ENCODE assay signal across 8 mouse cellular contexts in the genomic region with DNA sequence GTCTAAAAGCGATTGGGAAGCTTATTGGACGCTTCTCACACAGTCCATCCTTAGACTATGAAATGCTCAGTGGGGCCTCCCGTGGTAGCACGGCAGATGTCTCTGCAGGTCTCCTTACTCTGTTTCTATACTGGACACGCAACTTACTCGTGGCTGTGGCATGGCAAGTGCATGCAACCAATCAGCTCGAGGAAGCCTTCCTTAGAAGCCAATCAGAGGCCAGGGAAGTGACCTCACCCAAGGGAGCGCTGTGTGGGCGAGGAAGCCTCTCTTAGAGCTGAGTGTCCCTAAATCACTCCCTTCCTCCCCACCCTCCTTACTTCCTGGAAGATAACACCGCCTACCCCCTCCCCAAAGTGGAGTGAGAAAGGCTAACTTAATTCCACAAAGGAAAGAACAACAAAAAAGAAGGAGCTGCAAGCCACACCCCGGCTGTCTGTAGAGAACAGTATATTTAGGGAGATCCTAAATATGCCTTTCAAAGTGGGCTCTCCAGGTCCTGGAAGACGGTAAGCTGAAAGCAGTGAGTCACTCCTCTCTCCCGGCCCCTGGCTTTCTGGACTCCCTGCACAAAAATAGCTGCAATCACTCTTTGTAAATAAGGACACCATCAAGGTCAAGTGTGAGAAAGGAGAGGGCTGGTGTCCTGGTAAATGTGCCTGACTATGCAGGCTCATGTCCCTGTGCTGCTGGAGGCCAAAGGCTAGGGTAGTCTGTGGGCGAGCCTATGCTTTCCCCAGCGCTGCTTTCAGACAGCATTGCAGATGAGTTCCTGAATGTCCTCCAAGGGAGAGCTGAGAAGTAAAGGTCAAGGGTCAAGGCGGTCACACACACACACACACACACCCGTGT. TPM values are rescaled to one million over a fixed set of nuclear protein-coding genes. Genes with fewer than 3 reads are reported as not detected.
DNase-seq lines count a peak whose midpoint lies in the region; ATAC-seq and TF ChIP-seq lines count a peak whose summit lies in the region.

A gene (plus strand): TSS at position 295 of the 852 bp plus-strand sequence.

- no peaks in the 10 kb centered on the region for H3K36me3 ChIP-seq in heart, embryonic 11.5 days (ENCODE audit: control insufficient read depth, insufficient read depth, low read length)
- H3K36me3 ChIP-seq in kidney, embryonic 16.5 days (ENCODE audit: insufficient read depth, low read length), result 0 out of 2 replicates have a peak, but pooled peaks cover 2% of the 10 kb centered on the region
- no peaks in the 10 kb centered on the region for H3K36me3 ChIP-seq in liver, embryonic 11.5 days (ENCODE audit: control insufficient read depth, insufficient read depth, low read length)
- H3K36me3 ChIP-seq in myocyte (ENCODE audit: control insufficient read depth, insufficient read depth), result peaks cover 4% of the 10 kb centered on the region
- H3K36me3 ChIP-seq in stomach, embryonic 14.5 days (ENCODE audit: control insufficient read depth, insufficient read depth, low read length), result no peaks in the 10 kb centered on the region

- H3K9ac ChIP-seq in heart, embryonic 11.5 days (ENCODE audit: low read depth, low read length), result peak within 1 kb of the TSS; percentile 63
- peak within 1 kb of the TSS; percentile 50 for H3K9ac ChIP-seq in kidney, embryonic 16.5 days (replicated peaks; ENCODE audit: low read length)
- peak within 1 kb of the TSS; percentile 50 for H3K9ac ChIP-seq in liver, embryonic 11.5 days (ENCODE audit: low read depth, low read length)
- H3K9ac ChIP-seq in stomach, embryonic 14.5 days (replicated peaks; ENCODE audit: low read depth, low read length), result no peak within 1 kb of the TSS

- H3K9me3 ChIP-seq in heart, embryonic 11.5 days (replicated peaks; ENCODE audit: control insufficient read depth, low read length), result no peaks in the 10 kb centered on the region
- no peaks in the 10 kb centered on the region for H3K9me3 ChIP-seq in kidney, embryonic 16.5 days (ENCODE audit: low read length)
- no peaks in the 10 kb centered on the region for H3K9me3 ChIP-seq in liver, embryonic 11.5 days (ENCODE audit: control insufficient read depth, low read length)
- H3K9me3 ChIP-seq in stomach, embryonic 14.5 days (ENCODE audit: control insufficient read depth, low read depth, low read length), result no peaks in the 10 kb centered on the region

- ATAC-seq in erythroblast, adult 5-6 weeks (replicated peaks; ENCODE audit: low FRiP score, poor library complexity, severe bottlenecking), result peak; percentile 90
- ATAC-seq in heart, embryonic 11.5 days (replicated peaks; ENCODE audit: insufficient number of reproducible peaks, low FRiP score, low TSS enrichment), result peak; percentile 89
- peak; percentile 91 for ATAC-seq in kidney, embryonic 16.5 days (ENCODE audit: low FRiP score, low TSS enrichment)
- ATAC-seq in liver, embryonic 11.5 days (replicated peaks; ENCODE audit: low FRiP score), result peak; percentile 84
- peak; percentile 92 for ATAC-seq in stomach, embryonic 14.5 days (ENCODE audit: insufficient number of reproducible peaks, insufficient read depth, low FRiP score, low read depth)

- TF ChIP-seq POLR2A in myocyte (IDR thresholded peaks at IDR 0.05; ENCODE audit: insufficient read length, low read depth), result peak; percentile 71

- peak within 1 kb of the TSS; percentile 51 for H3K4me2 ChIP-seq in heart, embryonic 11.5 days
- peak within 1 kb of the TSS; percentile 47 for H3K4me2 ChIP-seq in kidney, embryonic 16.5 days (replicated peaks; ENCODE audit: low read depth, low read length)
- peak within 1 kb of the TSS; percentile 79 for H3K4me2 ChIP-seq in liver, embryonic 11.5 days
- H3K4me2 ChIP-seq in myocyte (ENCODE audit: low read depth), result peak within 1 kb of the TSS; percentile 99
- peak within 1 kb of the TSS; percentile 32 for H3K4me2 ChIP-seq in stomach, embryonic 14.5 days (replicated peaks; ENCODE audit: low read depth, low read length)

- DNase-seq in CD4-positive helper T cell, adult 2 months (ENCODE audit: low read depth, low spot score), result peak; percentile 92
- DNase-seq in brain, adult 2 months (ENCODE audit: low read depth, low spot score), result peak; percentile 98
- DNase-seq in liver, embryonic 11.5 days (ENCODE audit: low spot score), result peak; percentile 82

- no peak within 1 kb of the TSS for H3ac ChIP-seq in myocyte (ENCODE audit: control insufficient read depth, insufficient read length)

- peak within 1 kb of the TSS; percentile 98 for H3K27ac ChIP-seq in heart, embryonic 11.5 days (ENCODE audit: low read depth, low read length)
- peak within 1 kb of the TSS; percentile 94 for H3K27ac ChIP-seq in kidney, embryonic 16.5 days (ENCODE audit: low read length)
- H3K27ac ChIP-seq in liver, embryonic 11.5 days (ENCODE audit: low read depth, low read length), result peak within 1 kb of the TSS; percentile 81
- peak within 1 kb of the TSS; percentile 84 for H3K27ac ChIP-seq in stomach, embryonic 14.5 days (ENCODE audit: low read length)

- H3K79me2 ChIP-seq in myocyte (ENCODE audit: control insufficient read depth, insufficient read depth), result no peaks in the 10 kb centered on the region

- 12% methylated on average over 17 of the region's 17 CpGs for WGBS in heart, embryonic 11.5 days (ENCODE audit: insufficient replicate concordance)
- 7% methylated on average over 17 of the region's 17 CpGs for WGBS in kidney, embryonic 16.5 days
- 19% methylated on average over 17 of the region's 17 CpGs for WGBS in liver, embryonic 11.5 days
- WGBS in stomach, embryonic 14.5 days, result 17% methylated on average over 17 of the region's 17 CpGs

- no peaks in the 10 kb centered on the region for H3K27me3 ChIP-seq in heart, embryonic 11.5 days (ENCODE audit: control insufficient read depth, insufficient read depth, low read length)
- H3K27me3 ChIP-seq in kidney, embryonic 16.5 days (ENCODE audit: insufficient read depth, low read length), result no peaks in the 10 kb centered on the region; the same call in 1 of the 2 replicates
- H3K27me3 ChIP-seq in liver, embryonic 11.5 days (replicated peaks; ENCODE audit: control insufficient read depth, insufficient read depth, low read length), result no peaks in the 10 kb centered on the region
- H3K27me3 ChIP-seq in myocyte (ENCODE audit: control insufficient read depth, insufficient read depth, insufficient read length), result no peaks in the 10 kb centered on the region
- no peaks in the 10 kb centered on the region for H3K27me3 ChIP-seq in stomach, embryonic 14.5 days (ENCODE audit: control insufficient read depth, insufficient read depth, low read length)

- peak within 1 kb of the TSS; percentile 28 for H3K4me3 ChIP-seq in heart, embryonic 11.5 days (ENCODE audit: low read depth, low read length)
- H3K4me3 ChIP-seq in kidney, embryonic 16.5 days (ENCODE audit: low read length), result peak within 1 kb of the TSS; percentile 14
- peak within 1 kb of the TSS; percentile 36 for H3K4me3 ChIP-seq in liver, embryonic 11.5 days (ENCODE audit: low read depth, low read length)
- peak within 1 kb of the TSS; percentile 23 for H3K4me3 ChIP-seq in myocyte
- no peak within 1 kb of the TSS; the same call in 1 of the 2 replicates for H3K4me3 ChIP-seq in stomach, embryonic 14.5 days (ENCODE audit: low read depth, low read length)

- peaks cover 56% of the 10 kb centered on the region for H3K4me1 ChIP-seq in heart, embryonic 11.5 days (ENCODE audit: control insufficient read depth, insufficient read depth, low read length)
- peaks cover 34% of the 10 kb centered on the region for H3K4me1 ChIP-seq in kidney, embryonic 16.5 days (ENCODE audit: insufficient read depth, low read length)
- peaks cover 40% of the 10 kb centered on the region for H3K4me1 ChIP-seq in liver, embryonic 11.5 days (replicated peaks; ENCODE audit: control insufficient read depth, insufficient read depth, low read length)
- peaks cover 20% of the 10 kb centered on the region for H3K4me1 ChIP-seq in stomach, embryonic 14.5 days (ENCODE audit: control insufficient read depth, insufficient read depth, low read length)

TF ChIP-seq in myocyte, 11 proteins besides CTCF, POLR2A, EP300 and RAD21:
- TF ChIP-seq POLR2AphosphoS2 (IDR thresholded peaks at IDR 0.05; ENCODE audit: insufficient read length, low read depth) (peak; percentile 87), E2F4 (IDR thresholded peaks at IDR 0.05; ENCODE audit: insufficient read depth) (no peak)

RNA-seq across cellular contexts. Expression of the gene that starts here (rescaled TPM):
- total RNA-seq in erythroblast, adult 5-6 weeks (2015; ENCODE audit: low replicate concordance), result not detected in 2 replicates
- not detected in 2 replicates for total RNA-seq in erythroblast, adult 5-6 weeks (2017; ENCODE audit: low replicate concordance)
- 1.2 and 1.5 TPM in 2 replicates for polyA plus RNA-seq in heart, embryonic 11.5 days (2014; fragmentation: Nextera tagmentation; extraction: Ambion mirVana)
- polyA plus RNA-seq in kidney, embryonic 16.5 days (2015; fragmentation: Nextera tagmentation; extraction: Ambion mirVana), result 1.3 TPM in 2 replicates
- 0.49 and 1.0 TPM in 2 replicates for polyA plus RNA-seq in liver, embryonic 11.5 days (2014; fragmentation: Nextera tagmentation; extraction: Ambion mirVana)
- 0.25 TPM for polyA plus RNA-seq in myocyte (2012; fragmentation: generic; extraction: Trizol)
- 0.69 and 1.9 TPM in 2 replicates for polyA plus RNA-seq in stomach, embryonic 14.5 days (2014; fragmentation: Nextera tagmentation; extraction: Ambion mirVana)

Comparison
In these comparisons a context has a peak if more than half of its experiments do, and no peak if none do; other contexts are left out.
1. Peak in ATAC-seq in erythroblast, adult 5-6 weeks; RNA of the gene not detected or under 1 TPM.
2. H3K4me2 ChIP-seq: peak in every context shown above with its lines; median percentile 99 in myocyte; 79 in liver, embryonic 11.5 days; 51 in heart, embryonic 11.5 days; 47 in kidney, embryonic 16.5 days; 32 in stomach, embryonic 14.5 days.